Mouse (Mus musculus): ENCODE results near the gene Lad1.
A peak's percentile ranks its signal among the peaks of the same experiment; 100 is the strongest.

Gene Lad1

GRCm38 (mm10) chr1:135818481-135819086 is at the start of gene Lad1:
TSS of gene Lad1 (plus strand) at chr1:135818598.
- no peak for DNase-seq (ENCODE audit: extremely low read depth, low read depth)

- no peak for DNase-seq (ENCODE audit: extremely low read depth, low read depth)
Observed at GRCm38 (mm10) chr1:135770237-135770636, 48.2 kb upstream of the Lad1 start.

DNA sequence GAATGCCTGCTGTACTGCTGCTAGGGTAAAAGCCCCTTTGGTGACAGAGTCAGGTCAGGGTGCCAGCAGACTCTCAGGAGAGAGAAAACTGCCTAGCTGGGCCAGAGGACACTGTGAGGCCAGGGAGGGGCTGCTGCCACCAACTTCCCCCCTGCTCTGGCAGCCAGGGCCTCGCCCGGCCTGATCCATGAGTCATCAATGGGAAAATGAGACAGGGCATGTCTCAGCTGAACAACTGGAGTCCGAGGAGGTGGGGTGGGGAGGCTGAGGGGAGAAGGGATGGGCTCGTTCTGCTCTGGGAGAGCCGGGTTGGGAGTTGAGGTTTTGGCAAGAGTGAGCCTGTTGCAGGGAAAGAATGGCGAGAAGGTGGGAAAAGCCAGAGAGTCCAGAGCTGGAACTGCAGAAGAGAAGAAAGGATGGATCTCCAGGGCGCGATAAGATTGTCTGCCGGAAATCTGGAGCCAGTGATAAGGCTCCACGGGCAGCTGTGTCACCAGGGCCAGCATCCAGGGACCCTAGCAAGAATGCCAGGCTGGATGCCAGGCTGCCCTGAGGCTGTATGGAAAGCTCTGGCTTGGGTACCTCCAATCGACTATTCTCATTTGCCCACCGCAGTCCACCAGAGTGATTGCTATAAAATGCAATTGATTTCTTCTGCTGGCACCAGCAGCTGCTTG is 47.4 kb upstream of the Lad1 start:
- peak; percentile 18 for DNase-seq (ENCODE audit: extremely low read depth, low read depth)

DNA sequence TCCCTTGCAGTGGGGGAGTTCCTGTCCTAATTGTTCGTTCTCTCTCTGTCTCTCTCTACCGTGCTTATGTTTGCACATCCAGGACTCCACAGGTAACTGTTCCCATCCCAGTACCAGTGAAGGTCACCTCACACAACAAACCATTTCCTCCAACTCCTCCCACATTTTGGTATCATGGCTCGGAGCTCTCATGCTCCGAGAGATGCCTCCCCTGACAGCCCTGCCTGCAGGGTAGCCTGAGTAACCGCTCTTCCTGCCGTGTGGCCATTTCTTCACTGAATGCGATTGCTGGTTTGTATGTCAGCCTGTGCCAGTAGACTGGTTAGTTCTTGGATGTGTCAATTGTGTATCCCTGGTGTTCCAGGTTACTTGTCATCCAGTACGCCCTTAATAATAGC is 46.8 kb upstream of the Lad1 start:
- DNase-seq (ENCODE audit: extremely low read depth, low read depth), result no peak

- DNase-seq (ENCODE audit: extremely low read depth, low read depth), result no peak
Observed at GRCm38 (mm10) chr1:135776596-135776995, 41.8 kb upstream of the Lad1 start.

GRCm38 (mm10) chr1:135777046-135777445 is 41.4 kb upstream of the Lad1 start:
- no peak for DNase-seq (ENCODE audit: extremely low read depth, low read depth)

GRCm38 (mm10) chr1:135778780-135779535 is 39.4 kb upstream of the Lad1 start, which contains the start of gene Tnni1:
TSS of gene Tnni1 (plus strand) at chr1:135779434.
- no peak for DNase-seq (ENCODE audit: extremely low read depth, low read depth)

DNA sequence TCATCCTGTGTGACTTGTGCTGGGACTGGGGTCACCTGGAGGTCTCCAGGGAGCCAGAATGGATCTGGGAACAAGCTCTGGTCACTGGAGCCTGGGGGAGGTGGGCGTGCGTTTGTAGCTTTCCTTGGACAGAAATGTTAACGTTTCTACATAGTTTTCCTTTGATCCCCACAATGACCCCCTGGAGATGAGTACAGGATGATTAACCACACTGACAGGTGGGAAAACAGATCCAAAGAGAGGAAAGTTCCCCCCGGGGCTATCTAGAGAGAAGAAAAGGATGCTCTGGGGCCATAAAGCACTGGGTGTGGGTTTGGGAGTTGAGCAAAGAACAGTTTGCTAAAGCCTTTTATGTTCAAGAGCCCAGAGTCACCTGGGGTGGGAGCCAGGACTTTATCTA is 37.7 kb upstream of the Lad1 start:
- DNase-seq (ENCODE audit: extremely low read depth, low read depth), result no peak

DNA sequence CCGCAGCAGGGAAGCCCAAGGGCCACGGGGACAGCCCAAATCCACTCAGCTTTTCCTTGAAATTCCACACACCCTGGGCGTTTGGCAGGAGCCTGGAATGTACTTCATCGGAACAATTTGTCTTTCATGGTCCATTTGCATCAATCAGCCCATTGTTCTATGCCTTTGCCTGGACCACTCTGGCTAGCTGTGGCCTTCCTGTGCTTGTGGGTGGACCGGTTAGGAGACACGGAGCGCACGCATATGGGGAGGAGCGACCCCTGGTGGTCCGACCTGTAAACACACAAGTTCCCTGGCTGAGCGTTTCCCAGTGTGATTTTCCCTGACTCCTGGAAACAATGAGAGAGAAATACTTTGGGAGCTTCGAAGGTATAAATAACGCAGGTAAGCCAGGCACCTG is 37.2 kb upstream of the Lad1 start:
- DNase-seq (ENCODE audit: extremely low read depth, low read depth), result peak; percentile 11

DNA sequence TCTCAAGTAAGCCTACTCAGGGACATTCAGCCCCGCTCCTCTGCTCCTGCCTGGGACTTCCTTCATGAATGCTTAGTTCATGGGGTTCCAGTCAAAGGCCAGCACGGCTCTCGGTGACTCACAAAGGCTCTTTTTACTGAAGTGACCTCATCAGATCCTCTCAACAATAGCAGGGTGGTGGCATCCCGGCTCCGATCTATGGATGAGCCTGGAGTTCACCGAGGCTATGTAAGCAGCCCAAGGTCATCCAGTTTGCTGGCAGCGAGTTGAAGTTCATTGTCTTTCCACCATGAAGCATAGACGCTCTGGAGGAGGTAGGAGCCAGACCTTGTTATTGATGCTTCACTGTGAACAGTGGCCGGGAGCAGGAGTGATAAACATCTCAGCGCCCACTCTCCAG is 35.6 kb upstream of the Lad1 start:
- DNase-seq (ENCODE audit: extremely low read depth, low read depth), result no peak

GRCm38 (mm10) chr1:135787799-135788198 is 30.6 kb upstream of the Lad1 start:
- DNase-seq (ENCODE audit: extremely low read depth, low read depth), result peak; percentile 84

DNA sequence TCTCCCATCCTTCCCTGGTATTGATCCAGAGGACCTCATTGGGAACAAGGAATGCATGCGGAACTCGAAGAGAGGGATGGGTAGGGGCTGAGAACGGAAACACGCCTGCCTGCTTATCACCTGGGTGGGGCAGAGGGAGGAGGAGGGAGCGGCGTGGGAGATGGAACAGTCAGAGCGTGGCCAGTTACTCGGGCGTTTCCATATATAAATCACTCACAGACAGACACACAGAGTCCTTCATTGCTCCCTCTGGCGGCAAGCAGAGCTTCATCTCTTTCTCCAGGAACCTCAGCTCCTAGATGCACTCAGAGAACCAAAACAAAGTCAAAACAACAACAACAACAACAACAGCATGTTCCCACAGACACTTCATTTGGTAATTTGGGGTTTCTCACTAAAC is 29.7 kb upstream of the Lad1 start:
- peak; percentile 59 for DNase-seq (ENCODE audit: extremely low read depth, low read depth)

DNA sequence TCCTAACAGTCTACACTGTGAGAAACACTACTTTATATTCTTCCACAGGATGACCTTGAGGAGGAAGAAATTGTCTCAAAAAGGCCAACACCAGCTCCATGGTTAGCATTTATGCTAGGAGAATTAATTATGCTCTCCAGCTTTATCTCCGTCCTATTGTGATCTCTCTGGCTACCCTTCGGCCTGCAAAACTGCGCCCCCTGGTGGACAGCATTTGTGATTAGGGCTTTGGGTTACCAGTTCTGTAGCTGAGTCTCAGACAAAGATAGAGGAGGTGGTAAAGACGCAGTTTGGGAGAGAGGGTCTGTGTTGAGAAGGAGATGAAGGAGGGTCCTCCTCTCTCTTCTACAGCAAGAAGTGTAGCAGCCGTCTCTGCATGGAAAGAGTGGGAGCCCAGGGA is 28.6 kb upstream of the Lad1 start:
- DNase-seq (ENCODE audit: extremely low read depth, low read depth), result peak; percentile 64

DNA sequence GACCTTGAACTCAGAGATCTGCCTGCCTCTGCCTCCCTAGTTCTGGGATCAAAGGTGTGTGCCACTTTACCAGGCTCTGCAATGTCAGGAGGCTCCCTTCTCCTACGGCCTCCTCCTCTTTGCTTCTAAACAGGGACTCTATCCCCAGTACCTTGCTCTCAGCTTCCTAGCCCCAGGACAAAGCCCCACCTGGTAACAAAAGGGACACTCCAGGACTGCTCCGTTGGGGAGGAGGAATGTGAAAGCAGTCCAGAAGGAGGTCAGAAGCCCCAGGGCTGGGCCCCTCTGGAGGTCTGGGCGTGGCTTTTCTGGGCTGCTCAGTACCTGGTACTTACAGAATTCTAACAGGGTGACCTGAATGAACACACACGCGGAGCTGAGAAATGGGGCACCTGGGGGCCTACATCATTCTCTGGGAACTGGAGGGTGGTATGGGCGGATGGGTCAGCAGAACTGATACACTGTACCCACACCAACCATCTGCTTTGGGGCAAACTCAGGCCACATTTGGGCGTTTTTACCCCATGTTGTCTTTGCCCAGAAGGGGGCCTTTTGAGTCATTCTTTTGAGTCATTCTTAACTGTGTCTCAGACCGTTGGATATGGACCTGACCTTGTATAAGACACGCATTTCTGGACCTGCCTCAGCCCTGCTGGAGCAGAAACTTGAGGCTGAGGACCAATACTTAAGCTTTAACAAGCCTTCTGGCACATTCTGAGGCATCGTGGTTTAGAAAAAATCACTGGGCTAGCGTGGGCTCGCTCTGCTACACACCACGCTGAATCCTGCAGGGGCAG is 26.1 kb upstream of the Lad1 start:
- DNase-seq (ENCODE audit: extremely low read depth, low read depth), result no peak

GRCm38 (mm10) chr1:135793370-135794215 is 24.8 kb upstream of the Lad1 start:
- DNase-seq (ENCODE audit: extremely low read depth, low read depth), result no peak

GRCm38 (mm10) chr1:135794216-135795134 is 23.9 kb upstream of the Lad1 start:
- DNase-seq (ENCODE audit: extremely low read depth, low read depth), result no peak

GRCm38 (mm10) chr1:135798492-135798891 is 19.9 kb upstream of the Lad1 start:
- no peak for DNase-seq (ENCODE audit: extremely low read depth, low read depth)

DNA sequence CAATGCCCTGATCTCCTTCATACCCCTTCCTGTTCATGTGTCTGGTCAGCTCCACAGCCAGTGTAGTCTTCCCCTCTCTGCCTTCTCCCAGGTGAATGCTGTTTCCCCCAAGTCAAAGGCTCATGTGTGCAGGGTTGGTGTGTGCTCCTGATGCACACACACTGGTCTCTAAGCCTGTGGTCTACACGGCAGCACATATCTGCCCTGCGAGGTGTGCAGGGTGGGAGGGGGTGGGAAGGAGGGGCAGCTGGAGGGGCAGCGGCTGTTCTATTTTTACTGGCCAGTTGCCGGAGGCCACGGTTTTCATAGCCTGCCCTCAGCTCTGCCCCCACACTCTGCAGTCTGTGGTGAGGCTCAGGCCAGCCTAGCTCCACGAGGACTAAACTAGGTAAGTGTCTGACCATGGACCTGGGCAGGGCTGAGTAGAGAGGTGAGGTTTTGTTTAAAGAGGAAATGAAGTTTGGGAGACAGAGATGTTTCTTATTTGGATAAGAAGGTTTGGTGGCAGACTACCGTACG is 19.2 kb upstream of the Lad1 start:
- DNase-seq (ENCODE audit: extremely low read depth, low read depth), result no peak

DNA sequence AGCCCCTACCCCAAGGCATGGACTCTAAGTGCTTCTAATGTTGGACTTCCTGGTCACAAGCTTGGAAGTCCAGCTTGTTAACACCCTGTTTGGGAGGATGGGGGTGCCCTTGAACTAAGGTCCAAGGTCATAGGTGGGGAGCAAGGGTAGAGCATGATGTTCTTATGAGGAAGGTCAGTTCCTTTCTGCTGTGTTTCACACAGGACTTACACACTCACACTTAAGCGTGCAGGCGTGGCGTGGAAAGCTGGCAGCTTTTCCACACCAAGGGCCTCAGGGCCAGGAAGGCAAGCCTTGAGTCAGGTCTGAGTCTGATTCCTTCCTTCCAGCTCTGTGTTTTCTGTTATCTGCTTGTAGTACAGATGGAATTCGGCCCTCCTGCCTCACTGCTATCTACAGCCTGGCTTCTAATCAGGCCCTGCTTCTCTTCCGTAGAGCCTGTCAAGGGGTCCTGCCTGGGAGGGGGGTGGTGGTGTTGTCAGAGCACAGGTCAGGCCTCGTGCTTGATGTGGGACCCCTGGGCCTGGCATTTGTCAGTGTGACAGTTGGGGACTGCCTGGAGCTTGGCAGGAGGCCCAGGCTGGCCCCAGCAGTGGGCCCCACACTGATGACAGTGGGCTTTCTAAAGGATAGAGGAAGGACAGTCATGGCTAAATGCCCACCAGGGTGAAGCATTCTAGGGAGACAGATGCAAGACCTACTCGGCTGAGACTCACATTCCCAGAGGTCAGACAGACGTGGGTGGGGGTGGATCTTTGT is 18.0 kb upstream of the Lad1 start:
- peak; percentile 30 for DNase-seq (ENCODE audit: extremely low read depth, low read depth)
